Mouse (Mus musculus): ENCODE measurements around the gene Serpinb8.

The Serpinb8 gene

GRCm38 (mm10) chr1:107589691-107590470 is at the start of gene Serpinb8:
Serpinb8 (plus strand) TSS chr1:107590006.
- in situ Hi-C loops (cut with MboI, MseI), result no loop called here

- in situ Hi-C loops (cut with MboI, MseI), result no loop called here
These were observed 30.3 kb upstream of the Serpinb8 start for GRCm38 (mm10) chr1:107559494-107559893.

- in situ Hi-C loops (cut with MboI, MseI), result no loop called here
These were observed 27.7 kb upstream of the Serpinb8 start for GRCm38 (mm10) chr1:107562110-107562509.

GRCm38 (mm10) chr1:107565644-107566043 is 24.2 kb upstream of the Serpinb8 start:
- in situ Hi-C loops (cut with MboI, MseI), result no loop called here

- in situ Hi-C loops (cut with MboI, MseI), result no loop called here
These were observed 13.7 kb upstream of the Serpinb8 start for GRCm38 (mm10) chr1:107576094-107576493.

- in situ Hi-C loops (cut with MboI, MseI), result no loop called here
These were observed 12.3 kb upstream of the Serpinb8 start for GRCm38 (mm10) chr1:107577514-107577913.

GRCm38 (mm10) chr1:107581220-107581619 is 8.6 kb upstream of the Serpinb8 start:
- in situ Hi-C loops (cut with MboI, MseI), result no loop called here

- in situ Hi-C loops (cut with MboI, MseI), result no loop called here
These were observed 6.9 kb upstream of the Serpinb8 start for GRCm38 (mm10) chr1:107582900-107583299.

- in situ Hi-C loops (cut with MboI, MseI), result no loop called here
These were observed 5.8 kb upstream of the Serpinb8 start for GRCm38 (mm10) chr1:107583958-107584376.

- in situ Hi-C loops (cut with MboI, MseI), result no loop called here
These were observed 4.9 kb upstream of the Serpinb8 start for GRCm38 (mm10) chr1:107584932-107585331.

GRCm38 (mm10) chr1:107586196-107586595 is 3.6 kb upstream of the Serpinb8 start:
- in situ Hi-C loops (cut with MboI, MseI), result no loop called here

GRCm38 (mm10) chr1:107588206-107588605 is 1.6 kb upstream of the Serpinb8 start:
- in situ Hi-C loops (cut with MboI, MseI), result no loop called here

- in situ Hi-C loops (cut with MboI, MseI), result no loop called here
These were observed 1.2 kb upstream of the Serpinb8 start for GRCm38 (mm10) chr1:107588642-107589041.

GRCm38 (mm10) chr1:107592644-107593043 is 2.8 kb downstream of the Serpinb8 start:
- in situ Hi-C loops (cut with MboI, MseI), result no loop called here

- in situ Hi-C loops (cut with MboI, MseI), result no loop called here
These were observed 3.7 kb downstream of the Serpinb8 start for GRCm38 (mm10) chr1:107593469-107593868.

- in situ Hi-C loops (cut with MboI, MseI), result no loop called here
These were observed 7.1 kb downstream of the Serpinb8 start for GRCm38 (mm10) chr1:107596874-107597273.

- in situ Hi-C loops (cut with MboI, MseI), result no loop called here
These were observed 8.7 kb downstream of the Serpinb8 start for GRCm38 (mm10) chr1:107598476-107598875.

- in situ Hi-C loops (cut with MboI, MseI), result no loop called here
These were observed 19.1 kb downstream of the Serpinb8 start for GRCm38 (mm10) chr1:107608942-107609341.

- in situ Hi-C loops (cut with MboI, MseI), result loop anchor here in 1 of 2 experiments (10.0 kb wide), 1 partner anchor 931 kb away; no protein-coding TSS in a partner anchor
These were observed 24.3 kb downstream of the Serpinb8 start for GRCm38 (mm10) chr1:107614087-107614486.

- in situ Hi-C loops (cut with MboI, MseI), result loop anchor here in 1 of 2 experiments (10.0 kb wide), 1 partner anchor 773 kb away; no protein-coding TSS in a partner anchor
These were observed 32.2 kb downstream of the Serpinb8 start for GRCm38 (mm10) chr1:107622017-107622416.

GRCm38 (mm10) chr1:107635936-107636335 is 46.1 kb downstream of the Serpinb8 start:
- in situ Hi-C loops (cut with MboI, MseI), result loop anchor here in 1 of 2 experiments (5.0 kb wide), 1 partner anchor 216 kb away; no protein-coding TSS in a partner anchor

- in situ Hi-C loops (cut with MboI, MseI), result loop anchor here in 1 of 2 experiments (5.0 kb wide), 1 partner anchor 214 kb away; no protein-coding TSS in a partner anchor
These were observed 48.2 kb downstream of the Serpinb8 start for GRCm38 (mm10) chr1:107638056-107638455.

GRCm38 (mm10) chr1:107638459-107638858 is 48.7 kb downstream of the Serpinb8 start:
- in situ Hi-C loops (cut with MboI, MseI), result loop anchor here in 1 of 2 experiments (5.0 kb wide), 1 partner anchor 214 kb away; no protein-coding TSS in a partner anchor

Measured in T-helper 17 cell (primary cell).